Mouse (Mus musculus) layer of hippocampus, adult 18-20 months (tissue): ENCODE data around the gene Ap2a2. TPM values are rescaled to one million over a fixed set of nuclear protein-coding genes. Genes with fewer than 3 reads are reported as not detected.
A peak's percentile ranks its signal among the peaks of the same experiment; 100 is the strongest.
"Not testable (repeated sequence)": the region's sequence is repeated elsewhere in the genome, so short reads cannot be mapped to it uniquely, and the experiment has no call there.

Experiments used
- DNase-seq, 2 experiments: peaks; one replicate each; pipeline ENCODE4 v3.0.0; 2022; ENCODE audit warnings: low spot score in 2 of 2
- total RNA-seq, 2 experiments: library from RNA; stranded (reverse); gene quantifications; 2 replicates each; pipeline ENCODE4 v1.2.3; 2021

Gene Ap2a2
- total RNA-seq, 2 experiments from 2014 or later, result 233 to 238 TPM

- DNase-seq, result no peak
Measured at GRCm38 (mm10) chr7:141592096-141592495, 30.1 kb downstream of the Ap2a2 start.

- no peak for DNase-seq
Measured at GRCm38 (mm10) chr7:141593056-141593455, 31.1 kb downstream of the Ap2a2 start.

- DNase-seq, result no peak
Measured at GRCm38 (mm10) chr7:141596971-141597370, 35.0 kb downstream of the Ap2a2 start.

GRCm38 (mm10) chr7:141597563-141597962 lies 35.6 kb downstream of the Ap2a2 start:
- peak in 1 of 2 experiments; percentile 14 for DNase-seq

- no peak for DNase-seq
Measured at GRCm38 (mm10) chr7:141607717-141608116, 45.7 kb downstream of the Ap2a2 start.

GRCm38 (mm10) chr7:141609719-141610514 lies 47.9 kb downstream of the Ap2a2 start:
- DNase-seq, result peak in 1 of 2 experiments; percentile 24

GRCm38 (mm10) chr7:141611711-141612370 lies 49.9 kb downstream of the Ap2a2 start:
- peak in 1 of 2 experiments; percentile 42 for DNase-seq

GRCm38 (mm10) chr7:141612371-141612760 lies 50.4 kb downstream of the Ap2a2 start:
- DNase-seq, result no peak

GRCm38 (mm10) chr7:141612791-141613190 lies 50.8 kb downstream of the Ap2a2 start:
- DNase-seq, result no peak

GRCm38 (mm10) chr7:141614329-141614832 lies 52.4 kb downstream of the Ap2a2 start:
- DNase-seq, result no peak

- no peak for DNase-seq
Measured at GRCm38 (mm10) chr7:141624214-141624613, 62.2 kb downstream of the Ap2a2 start.

GRCm38 (mm10) chr7:141625120-141625810 lies 63.3 kb downstream of the Ap2a2 start:
- DNase-seq, result no peak

GRCm38 (mm10) chr7:141628018-141628417 lies 66.0 kb downstream of the Ap2a2 start:
- DNase-seq, result no peak

GRCm38 (mm10) chr7:141629241-141629640 lies 67.3 kb downstream of the Ap2a2 start:
- DNase-seq, result no peak

- not testable (repeated sequence) for DNase-seq
Measured at GRCm38 (mm10) chr7:141638077-141638476, 76.1 kb downstream of the Ap2a2 start.

- not testable (repeated sequence) for DNase-seq
Measured at GRCm38 (mm10) chr7:141638513-141639334, 76.8 kb downstream of the Ap2a2 start.

- not testable (repeated sequence) for DNase-seq
Measured at GRCm38 (mm10) chr7:141639335-141639890, 77.4 kb downstream of the Ap2a2 start.

- no peak for DNase-seq
Measured at GRCm38 (mm10) chr7:141642375-141642774, 80.4 kb downstream of the Ap2a2 start.

- DNase-seq, result no peak
Measured at GRCm38 (mm10) chr7:141643160-141643559, 81.2 kb downstream of the Ap2a2 start.

- DNase-seq, result no peak
Measured at GRCm38 (mm10) chr7:141647083-141647482, 85.1 kb downstream of the Ap2a2 start.
